Mouse (Mus musculus) olfactory bulb, adult 2 months (tissue): ENCODE results near the gene Tmem81.

ENCODE experiments used
- CTCF ChIP-seq: fragments of 200-500 bp; IDR thresholded peaks from 2 replicates; pipeline ENCODE4 v1.5.1; 2012; ENCODE audit warnings: low read depth, mild to moderate bottlenecking, low read length, moderate library complexity; ENCODE audit not compliant: insufficient read depth
- POLR2A ChIP-seq: fragments of 200-500 bp; IDR thresholded peaks from 2 replicates; pipeline ENCODE4 v1.6.1; 2012; ENCODE audit warnings: mild to moderate bottlenecking, low read depth, low read length, moderate library complexity; ENCODE audit not compliant: insufficient read depth

GRCm38 (mm10) chr1:132530631-132531191 lies 24.7 kb downstream of the Tmem81 start:
- TF ChIP-seq CTCF (no peak), POLR2A (no peak)
